Mouse (Mus musculus): Measurements from ENCODE around the gene Ube2u. TPM values are rescaled to one million over a fixed set of nuclear protein-coding genes. Genes with fewer than 3 reads are reported as not detected.

Ube2u gene
- polyA plus RNA-seq, 1 experiment from 2014 or later = 0.08 TPM

GRCm38 (mm10) chr4:100522534-100522933, 43.9 kb downstream of the Ube2u start:
- no peaks in the 10 kb centered on the region for H3K9me3 ChIP-seq (ENCODE audit: control insufficient read depth)
- no peaks in the 10 kb centered on the region for H3K27me3 ChIP-seq (replicated peaks; ENCODE audit: control insufficient read depth, insufficient read depth, low read length)
- H3K4me1 ChIP-seq (replicated peaks; ENCODE audit: control insufficient read depth, insufficient read depth, low read length) = no peaks in the 10 kb centered on the region; the same call in 1 of the 2 replicates
- no peak overlapping the region for H3K9ac ChIP-seq (ENCODE audit: low read depth, low read length)
- ATAC-seq = no peak
- no peak overlapping the region for H3K27ac ChIP-seq (ENCODE audit: low read depth, low read length)
- no peaks in the 10 kb centered on the region for H3K36me3 ChIP-seq (ENCODE audit: control insufficient read depth, insufficient read depth)
- 54% methylated on average over 6 of the region's 6 CpGs for WGBS
- no peak overlapping the region for H3K4me3 ChIP-seq (ENCODE audit: low read depth, low read length)
- H3K4me2 ChIP-seq (replicated peaks; ENCODE audit: low read depth) = no peak overlapping the region
- TF ChIP-seq CTCF (IDR thresholded peaks at IDR 0.05; ENCODE audit: low read depth) = no peak

DNA sequence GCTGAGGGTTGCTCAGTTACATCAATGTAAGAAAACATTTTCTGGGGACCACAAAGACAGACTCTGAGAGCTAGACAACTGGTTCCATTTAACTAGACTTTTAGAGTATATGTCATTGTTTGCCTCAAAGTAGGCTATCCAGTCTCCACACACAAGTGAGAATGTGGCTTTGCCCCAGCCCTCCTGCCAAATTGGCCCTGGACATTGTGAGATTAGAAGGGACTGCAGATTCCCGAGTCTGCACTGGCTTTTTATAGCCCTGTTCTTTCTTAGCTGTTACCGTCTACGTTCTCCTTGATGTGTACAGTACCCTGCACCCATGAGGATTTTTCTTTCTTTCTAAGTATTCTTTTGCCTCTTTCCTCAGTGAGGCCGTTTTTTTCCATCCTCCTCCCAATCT, 46.1 kb downstream of the Ube2u start:
- H3K4me2 ChIP-seq (replicated peaks; ENCODE audit: low read depth) = no peak overlapping the region
- TF ChIP-seq CTCF (IDR thresholded peaks at IDR 0.05; ENCODE audit: low read depth) = no peak
- H3K36me3 ChIP-seq (ENCODE audit: control insufficient read depth, insufficient read depth) = no peaks in the 10 kb centered on the region
- no peak overlapping the region for H3K27ac ChIP-seq (ENCODE audit: low read depth, low read length)
- no peak overlapping the region for H3K4me3 ChIP-seq (ENCODE audit: low read depth, low read length)
- no peak overlapping the region for H3K9ac ChIP-seq (ENCODE audit: low read depth, low read length)
- H3K27me3 ChIP-seq (replicated peaks; ENCODE audit: control insufficient read depth, insufficient read depth, low read length) = no peaks in the 10 kb centered on the region
- 61% methylated on average over 4 of the region's 4 CpGs for WGBS
- no peaks in the 10 kb centered on the region for H3K9me3 ChIP-seq (ENCODE audit: control insufficient read depth)
- H3K4me1 ChIP-seq (replicated peaks; ENCODE audit: control insufficient read depth, insufficient read depth, low read length) = no peaks in the 10 kb centered on the region; the same call in 1 of the 2 replicates
- ATAC-seq = no peak

DNA sequence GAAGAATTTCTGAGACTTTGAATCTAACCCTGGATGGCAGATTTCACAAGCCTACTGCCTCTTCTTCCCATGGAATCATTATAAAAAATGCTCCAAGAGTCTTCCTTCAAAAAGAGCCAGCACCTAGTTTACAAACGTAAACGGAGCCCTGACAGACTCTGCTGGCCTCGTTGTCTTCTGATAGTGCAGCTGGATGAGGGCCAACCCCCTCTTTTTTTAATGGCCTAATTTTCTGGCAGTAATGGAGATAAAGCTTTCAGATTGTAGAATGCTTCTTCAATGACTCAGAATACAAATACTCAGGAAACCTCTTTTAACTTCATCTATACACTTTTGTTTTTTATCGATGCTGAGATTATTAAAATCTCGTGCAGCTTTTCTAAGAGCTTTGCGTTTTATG, 47.6 kb downstream of the Ube2u start:
- Histone ChIP-seq H3K27ac (ENCODE audit: low read depth, low read length) (no peak overlapping the region), H3K9ac (ENCODE audit: low read depth, low read length) (no peak overlapping the region), H3K4me2 (replicated peaks; ENCODE audit: low read depth) (no peak overlapping the region), H3K36me3 (ENCODE audit: control insufficient read depth, insufficient read depth) (no peaks in the 10 kb centered on the region), H3K9me3 (ENCODE audit: control insufficient read depth) (no peaks in the 10 kb centered on the region), H3K4me3 (ENCODE audit: low read depth, low read length) (no peak overlapping the region), H3K4me1 (replicated peaks; ENCODE audit: control insufficient read depth, insufficient read depth, low read length) (no peaks in the 10 kb centered on the region; the same call in 1 of the 2 replicates), H3K27me3 (replicated peaks; ENCODE audit: control insufficient read depth, insufficient read depth, low read length) (no peaks in the 10 kb centered on the region)
- no peak for TF ChIP-seq CTCF (IDR thresholded peaks at IDR 0.05; ENCODE audit: low read depth)
- 35% methylated on average over 6 of the region's 6 CpGs for WGBS
- no peak for ATAC-seq

- no peak for ATAC-seq
- H3K9me3 ChIP-seq (ENCODE audit: control insufficient read depth) = no peaks in the 10 kb centered on the region
- 0 out of 2 replicates have a peak overlapping the region, but pooled peaks have one; percentile 10 for H3K4me3 ChIP-seq (ENCODE audit: low read depth, low read length)
- H3K9ac ChIP-seq (ENCODE audit: low read depth, low read length) = no peak overlapping the region
- H3K27ac ChIP-seq (ENCODE audit: low read depth, low read length) = no peak overlapping the region
- no peaks in the 10 kb centered on the region for H3K36me3 ChIP-seq (ENCODE audit: control insufficient read depth, insufficient read depth)
- H3K27me3 ChIP-seq (replicated peaks; ENCODE audit: control insufficient read depth, insufficient read depth, low read length) = no peaks in the 10 kb centered on the region
- peak overlapping the region; percentile 61 for H3K4me2 ChIP-seq (replicated peaks; ENCODE audit: low read depth)
- WGBS = 8% methylated on average over 3 of the region's 3 CpGs
- no peak for TF ChIP-seq CTCF (IDR thresholded peaks at IDR 0.05; ENCODE audit: low read depth)
- H3K4me1 ChIP-seq (replicated peaks; ENCODE audit: control insufficient read depth, insufficient read depth, low read length) = no peaks in the 10 kb centered on the region; the same call in 1 of the 2 replicates
Measured at GRCm38 (mm10) chr4:100527086-100527485, 48.4 kb downstream of the Ube2u start.

- ATAC-seq = peak; percentile 45; the same call in 1 of the 2 replicates
- H3K27me3 ChIP-seq (replicated peaks; ENCODE audit: control insufficient read depth, insufficient read depth, low read length) = no peaks in the 10 kb centered on the region
- H3K9ac ChIP-seq (ENCODE audit: low read depth, low read length) = no peak overlapping the region
- no peaks in the 10 kb centered on the region; the same call in 1 of the 2 replicates for H3K4me1 ChIP-seq (replicated peaks; ENCODE audit: control insufficient read depth, insufficient read depth, low read length)
- H3K4me3 ChIP-seq (ENCODE audit: low read depth, low read length) = 0 out of 2 replicates have a peak overlapping the region, but pooled peaks have one; percentile 10
- peak; percentile 45 for TF ChIP-seq CTCF (IDR thresholded peaks at IDR 0.05; ENCODE audit: low read depth)
- WGBS = 6% methylated on average over 15 of the region's 15 CpGs
- no peak overlapping the region for H3K27ac ChIP-seq (ENCODE audit: low read depth, low read length)
- H3K36me3 ChIP-seq (ENCODE audit: control insufficient read depth, insufficient read depth) = no peaks in the 10 kb centered on the region
- peak overlapping the region; percentile 61 for H3K4me2 ChIP-seq (replicated peaks; ENCODE audit: low read depth)
- H3K9me3 ChIP-seq (ENCODE audit: control insufficient read depth) = no peaks in the 10 kb centered on the region
Measured at GRCm38 (mm10) chr4:100527554-100528001, 48.9 kb downstream of the Ube2u start.

DNA sequence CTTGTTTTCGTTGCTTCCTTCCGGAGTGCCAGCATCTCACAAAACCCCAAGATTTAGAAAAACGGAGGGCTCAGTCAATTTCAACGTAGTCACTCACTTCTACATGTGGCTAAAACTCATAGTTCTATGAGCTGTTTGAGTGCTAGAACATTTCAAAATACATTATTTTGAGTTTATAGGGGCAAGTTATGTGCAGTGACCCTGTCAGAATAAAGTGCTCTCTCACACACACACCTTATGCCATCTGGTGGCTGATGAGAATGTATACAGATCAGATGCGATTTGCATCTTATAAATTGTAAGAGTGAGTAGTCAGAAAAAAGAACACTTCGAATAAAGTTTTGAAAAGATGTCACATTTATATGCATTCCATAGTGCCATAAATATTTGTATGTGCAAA, 55.0 kb downstream of the Ube2u start:
- H3K4me1 ChIP-seq (replicated peaks; ENCODE audit: control insufficient read depth, insufficient read depth, low read length) = no peaks in the 10 kb centered on the region
- peak; percentile 75 for TF ChIP-seq CTCF (IDR thresholded peaks at IDR 0.05; ENCODE audit: low read depth)
- no peak overlapping the region for H3K9ac ChIP-seq (ENCODE audit: low read depth, low read length)
- no peaks in the 10 kb centered on the region for H3K9me3 ChIP-seq (ENCODE audit: control insufficient read depth)
- H3K27me3 ChIP-seq (replicated peaks; ENCODE audit: control insufficient read depth, insufficient read depth, low read length) = no peaks in the 10 kb centered on the region
- no peak for ATAC-seq
- no peaks in the 10 kb centered on the region for H3K36me3 ChIP-seq (ENCODE audit: control insufficient read depth, insufficient read depth)
- no peak overlapping the region for H3K4me2 ChIP-seq (replicated peaks; ENCODE audit: low read depth)
- 69% methylated on average over 6 of the region's 6 CpGs for WGBS
- no peak overlapping the region for H3K27ac ChIP-seq (ENCODE audit: low read depth, low read length)
- no peak overlapping the region for H3K4me3 ChIP-seq (ENCODE audit: low read depth, low read length)

- H3K4me2 ChIP-seq (replicated peaks; ENCODE audit: low read depth) = no peak overlapping the region
- no peak overlapping the region for H3K9ac ChIP-seq (ENCODE audit: low read depth, low read length)
- WGBS = 89% methylated on average over 3 of the region's 3 CpGs
- H3K36me3 ChIP-seq (ENCODE audit: control insufficient read depth, insufficient read depth) = no peaks in the 10 kb centered on the region
- H3K4me1 ChIP-seq (replicated peaks; ENCODE audit: control insufficient read depth, insufficient read depth, low read length) = no peaks in the 10 kb centered on the region
- no peak for ATAC-seq
- H3K4me3 ChIP-seq (ENCODE audit: low read depth, low read length) = no peak overlapping the region
- H3K9me3 ChIP-seq (ENCODE audit: control insufficient read depth) = no peaks in the 10 kb centered on the region
- no peak overlapping the region for H3K27ac ChIP-seq (ENCODE audit: low read depth, low read length)
- TF ChIP-seq CTCF (IDR thresholded peaks at IDR 0.05; ENCODE audit: low read depth) = no peak
- no peaks in the 10 kb centered on the region for H3K27me3 ChIP-seq (replicated peaks; ENCODE audit: control insufficient read depth, insufficient read depth, low read length)
Measured at GRCm38 (mm10) chr4:100534946-100535345, 56.3 kb downstream of the Ube2u start.

Data from intestine, postnatal 0 days (tissue).